Mouse (Mus musculus) kidney, adult 2 months (tissue): ENCODE data around the gene Sufu. TPM values are rescaled to one million over a fixed set of nuclear protein-coding genes. Genes with fewer than 3 reads are reported as not detected.
A peak's percentile ranks its signal among the peaks of the same experiment; 100 is the strongest.

ENCODE experiments used
- DNase-seq: peaks from one replicate; pipeline ENCODE4 v3.0.0; 2021
- H3K27ac ChIP-seq: fragments of 200-500 bp; 2 replicates; pipeline ENCODE4 v1.5.1; 2012; ENCODE audit warnings: low read depth, low read length, control low read depth, inconsistent platforms; ENCODE audit not compliant: insufficient read depth
- H3K27me3 ChIP-seq: fragments of 200-500 bp; replicated peaks from 2 replicates; pipeline ENCODE4 v1.6.1; 2012; ENCODE audit warnings: mild to moderate bottlenecking, moderate library complexity, low read length, inconsistent platforms; ENCODE audit not compliant: control insufficient read depth, insufficient read depth
- H3K36me3 ChIP-seq: fragments of 200-500 bp; 2 replicates; pipeline ENCODE4 v1.6.1; 2012; ENCODE audit warnings: mild to moderate bottlenecking, moderate library complexity, low read length, inconsistent platforms; ENCODE audit not compliant: control insufficient read depth, insufficient read depth
- H3K4me1 ChIP-seq: fragments of 200-500 bp; 2 replicates; pipeline ENCODE4 v1.6.1; 2011; ENCODE audit warnings: low read length; ENCODE audit not compliant: control insufficient read depth, insufficient read depth
- H3K4me3 ChIP-seq: fragments of 200-500 bp; 2 replicates; pipeline ENCODE4 v1.5.1; 2011; ENCODE audit warnings: mild to moderate bottlenecking, low read depth, low read length, control low read depth; ENCODE audit not compliant: insufficient read depth
- CTCF ChIP-seq: fragments of 200-500 bp; conservative IDR thresholded peaks from 2 replicates; pipeline ENCODE4 v1.5.1; 2011; ENCODE audit warnings: low read depth, mild to moderate bottlenecking, control low read depth, low read length, moderate library complexity, mixed read lengths; ENCODE audit not compliant: insufficient read depth, insufficient read length
- POLR2A ChIP-seq: fragments of 200-500 bp; IDR thresholded peaks from one replicate; pipeline ENCODE4 v1.6.1; 2011; ENCODE audit warnings: low read depth, low read length, control low read depth
- WGBS: fragments of 180-500 bp; shearing (Covaris S2); methylation state at CpG from one replicate; pipeline ENCODE4 v1.1.7; 2018; 5-methylcytosine and 5-hydroxymethylcytosine counted together
- polyA plus RNA-seq: library from polyadenylated mRNA; depleted of rRNA; stranded (reverse); fragments of >200 nt; gene quantifications from 2 replicates; pipeline ENCODE4 v1.2.3, GENCODE M21; 2012

Gene Sufu
- polyA plus RNA-seq, 1 experiment = 38.2 TPM

GRCm38 (mm10) chr19:46483701-46484328 lies 87.1 kb downstream of the Sufu start:
- Histone ChIP-seq H3K4me3 (no peak overlapping the region), H3K36me3 (no peaks in the 10 kb centered on the region), H3K27me3 (no peaks in the 10 kb centered on the region), H3K4me1 (peaks cover 41% of the 10 kb centered on the region), H3K27ac (peak overlapping the region; percentile 89)
- WGBS = 27% methylated on average over 15 of the region's 15 CpGs
- peak; percentile 75 for DNase-seq
- TF ChIP-seq POLR2A = no peak
- no peak for TF ChIP-seq CTCF

DNA sequence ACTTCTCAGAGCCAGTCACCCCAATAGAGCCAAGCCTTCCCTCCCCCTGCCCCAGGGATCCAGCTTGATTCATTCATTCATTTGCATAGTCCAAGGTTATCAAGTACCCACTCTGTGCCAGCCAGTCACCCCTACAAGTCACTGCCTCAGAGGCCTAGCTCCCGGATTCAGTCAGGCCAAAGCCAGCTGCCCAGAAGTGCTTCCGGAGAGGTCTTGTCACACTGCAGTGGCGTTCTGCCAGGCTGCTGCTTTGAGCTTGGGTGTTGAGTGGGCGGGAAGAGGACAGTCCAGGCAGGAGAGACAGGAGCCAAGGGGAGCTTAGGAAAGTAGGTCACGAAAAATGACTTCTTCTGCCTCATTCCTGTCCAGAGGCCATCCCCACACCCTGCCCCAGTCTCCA lies 87.8 kb downstream of the Sufu start:
- H3K27me3 ChIP-seq = no peaks in the 10 kb centered on the region
- H3K27ac ChIP-seq = peak overlapping the region; percentile 89
- 8% methylated on average over 5 of the region's 5 CpGs for WGBS
- no peak overlapping the region for H3K4me3 ChIP-seq
- DNase-seq = peak; percentile 92
- no peaks in the 10 kb centered on the region for H3K36me3 ChIP-seq
- no peak for TF ChIP-seq CTCF
- no peak for TF ChIP-seq POLR2A
- peaks cover 41% of the 10 kb centered on the region for H3K4me1 ChIP-seq

DNA sequence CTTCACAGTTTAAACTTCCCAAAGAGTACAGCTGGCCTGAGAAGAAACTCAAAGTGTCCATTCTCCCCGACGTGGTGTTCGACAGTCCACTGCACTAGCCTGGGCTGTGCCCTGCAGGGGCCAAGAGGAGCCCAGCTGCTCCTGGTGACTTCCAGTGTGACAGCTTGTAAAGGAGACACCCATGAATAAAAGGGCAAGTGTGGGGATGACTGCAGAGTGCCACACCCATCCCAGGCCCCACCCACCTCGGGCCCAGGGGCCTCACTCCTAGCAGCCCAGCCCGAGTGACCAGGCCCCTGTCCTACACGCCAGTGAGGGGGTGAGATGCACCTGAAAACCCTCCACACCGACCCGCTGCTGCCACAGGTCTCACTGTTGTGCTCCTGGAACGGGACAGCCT lies 89.2 kb downstream of the Sufu start:
- no peaks in the 10 kb centered on the region for H3K27me3 ChIP-seq
- H3K36me3 ChIP-seq = no peaks in the 10 kb centered on the region
- H3K27ac ChIP-seq = no peak overlapping the region
- H3K4me1 ChIP-seq = peaks cover 42% of the 10 kb centered on the region
- H3K4me3 ChIP-seq = no peak overlapping the region
- 66% methylated on average over 9 of the region's 9 CpGs for WGBS
- TF ChIP-seq POLR2A (no peak), CTCF (no peak)
- DNase-seq = no peak

- no peaks in the 10 kb centered on the region for H3K27me3 ChIP-seq
- WGBS = 51% methylated on average over 2 of the region's 2 CpGs
- no peaks in the 10 kb centered on the region for H3K36me3 ChIP-seq
These were observed 90.0 kb downstream of the Sufu start for GRCm38 (mm10) chr19:46486709-46487108.

DNA sequence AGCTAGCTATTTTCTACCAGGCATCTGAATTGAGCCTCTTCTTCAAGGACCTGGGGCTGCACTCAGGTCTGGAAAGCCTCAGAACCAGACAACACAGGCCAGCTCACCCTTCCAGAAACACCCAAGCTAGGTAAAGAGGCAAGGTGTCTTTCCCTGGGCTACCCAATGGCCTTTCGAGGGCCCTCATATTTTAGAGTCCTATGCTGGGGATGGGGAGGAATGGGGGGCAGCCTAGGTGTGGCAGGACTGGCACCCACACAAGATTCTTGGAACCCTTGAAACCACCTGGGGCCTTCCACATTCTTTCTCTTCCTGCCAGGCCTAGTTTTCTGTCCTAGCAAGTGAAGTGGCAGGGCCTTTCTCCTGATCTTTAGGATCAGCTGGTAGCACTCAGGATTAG lies 92.8 kb downstream of the Sufu start:
- peaks cover 15% of the 10 kb centered on the region for H3K4me1 ChIP-seq
- H3K36me3 ChIP-seq = no peaks in the 10 kb centered on the region

More at GRCm38 (mm10) chr19:46486709-46487108, 90.0 kb downstream of the Sufu start:
- no peak for TF ChIP-seq CTCF
- TF ChIP-seq POLR2A = no peak
- no peak for DNase-seq
- Histone ChIP-seq H3K4me1 (peaks cover 40% of the 10 kb centered on the region), H3K4me3 (no peak overlapping the region), H3K27ac (no peak overlapping the region)

DNA sequence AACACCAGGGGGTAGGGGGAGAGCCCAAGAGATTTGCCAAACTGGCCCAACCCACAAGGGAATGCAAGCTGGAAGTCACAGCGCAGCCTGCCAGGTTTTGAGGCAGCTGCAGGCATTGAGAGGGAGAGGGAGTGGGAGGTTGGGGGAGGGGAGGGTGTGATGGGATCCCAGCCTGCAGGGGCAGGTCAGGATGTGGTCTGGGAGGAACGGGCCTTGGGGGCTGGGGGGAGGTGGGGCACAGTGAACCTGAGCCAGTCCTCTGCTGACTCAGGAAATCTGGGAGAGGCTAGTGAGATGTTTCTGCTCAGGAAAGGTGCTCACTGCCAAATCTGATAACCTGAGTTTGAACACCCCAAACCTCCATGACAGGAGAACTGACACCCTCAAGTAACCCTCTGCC lies 93.9 kb downstream of the Sufu start:
- Histone ChIP-seq H3K36me3 (no peaks in the 10 kb centered on the region), H3K4me3 (no peak overlapping the region), H3K4me1 (peaks cover 4% of the 10 kb centered on the region; the same call in 1 of the 2 replicates), H3K27me3 (no peaks in the 10 kb centered on the region), H3K27ac (no peak overlapping the region)
- no peak for TF ChIP-seq CTCF
- TF ChIP-seq POLR2A = no peak
- no peak for DNase-seq
- 6% methylated on average over 2 of the region's 2 CpGs for WGBS

More for the DNA sequence above, 92.8 kb downstream of the Sufu start:
- TF ChIP-seq CTCF (no peak), POLR2A (no peak)
- whole genome bisulfite sequencing = 95% methylated on average over 1 of the region's 1 CpGs
- no peak for DNase-seq
- Histone ChIP-seq H3K4me3 (no peak overlapping the region), H3K27ac (no peak overlapping the region), H3K27me3 (no peaks in the 10 kb centered on the region)

DNA sequence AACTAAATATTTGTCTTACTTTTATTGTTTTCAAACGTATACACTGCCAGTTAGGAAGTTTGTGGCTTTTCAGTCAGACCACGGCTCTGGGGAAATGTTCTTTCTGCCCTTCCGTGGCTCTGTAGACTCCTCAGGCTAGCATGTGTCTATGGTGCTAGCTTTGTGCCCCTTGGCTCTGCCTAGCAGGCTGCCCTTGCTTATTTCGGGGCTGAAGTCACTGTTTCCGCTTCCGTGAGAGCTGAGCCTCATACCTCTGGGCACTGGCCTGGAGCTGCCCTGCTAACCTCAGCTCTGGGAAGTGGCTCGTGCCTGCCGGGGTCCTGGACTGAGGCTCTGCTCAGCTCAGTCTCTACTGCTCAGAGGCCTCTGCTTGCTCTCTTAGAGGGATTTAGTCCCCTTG lies 98.4 kb downstream of the Sufu start:
- no peaks in the 10 kb centered on the region for H3K27me3 ChIP-seq
- 56% methylated on average over 8 of the region's 8 CpGs for WGBS
- peaks cover 5% of the 10 kb centered on the region; the same call in 1 of the 2 replicates for H3K4me1 ChIP-seq
- no peak overlapping the region for H3K4me3 ChIP-seq
- TF ChIP-seq CTCF (no peak), POLR2A (no peak)
- 0 out of 2 replicates have a peak overlapping the region, but pooled peaks have one; percentile 1 for H3K27ac ChIP-seq
- H3K36me3 ChIP-seq = no peaks in the 10 kb centered on the region
- no peak for DNase-seq

DNA sequence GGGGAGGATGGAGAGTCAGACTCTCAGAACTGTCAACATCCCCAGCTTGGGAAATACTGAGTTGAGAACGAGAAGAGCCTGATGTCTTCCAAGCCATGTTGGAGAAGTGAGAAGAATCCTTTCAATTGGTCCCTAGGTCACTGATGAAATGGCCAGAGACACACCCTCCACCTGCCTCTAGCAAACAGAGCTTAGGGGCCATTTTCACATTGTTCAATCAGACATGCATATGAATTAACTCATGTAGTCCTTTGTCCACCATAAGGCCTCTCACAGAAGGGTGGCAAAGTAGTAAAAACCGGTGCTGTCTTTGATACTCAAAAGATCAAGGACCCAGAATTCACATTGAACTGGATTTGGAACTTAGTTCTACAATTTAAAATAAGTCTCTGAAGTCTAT lies 100.5 kb downstream of the Sufu start:
- no peak overlapping the region for H3K27ac ChIP-seq
- DNase-seq = no peak
- 58% methylated on average over 2 of the region's 2 CpGs for WGBS
- TF ChIP-seq CTCF = no peak
- no peak for TF ChIP-seq POLR2A
- H3K4me1 ChIP-seq = peaks cover 5% of the 10 kb centered on the region; the same call in 1 of the 2 replicates
- no peaks in the 10 kb centered on the region for H3K36me3 ChIP-seq
- no peak overlapping the region for H3K4me3 ChIP-seq
- no peaks in the 10 kb centered on the region for H3K27me3 ChIP-seq
